Mouse (Mus musculus) heart, postnatal 25 days (tissue): ENCODE measurements around the gene Slc25a31. TPM values are rescaled to one million over a fixed set of nuclear protein-coding genes. Genes with fewer than 3 reads are reported as not detected.

Experiments
- DNase-seq: peaks from one replicate; pipeline ENCODE4 v3.0.0; 2022; ENCODE audit warnings: low spot score
- intact Hi-C: fragments of 180-260 bp; cut with DNase I; formaldehyde crosslinking; loops from one replicate; pipeline ENCODE4 v1.15.1; 2025
- total RNA-seq, 2 experiments: library from RNA; stranded (reverse); gene quantifications; 2 replicates each; pipeline ENCODE4 v1.2.3; 2021

Slc25a31 gene
- total RNA-seq, 2 experiments from 2014 or later: 0.11 TPM; not detected in 1

DNA sequence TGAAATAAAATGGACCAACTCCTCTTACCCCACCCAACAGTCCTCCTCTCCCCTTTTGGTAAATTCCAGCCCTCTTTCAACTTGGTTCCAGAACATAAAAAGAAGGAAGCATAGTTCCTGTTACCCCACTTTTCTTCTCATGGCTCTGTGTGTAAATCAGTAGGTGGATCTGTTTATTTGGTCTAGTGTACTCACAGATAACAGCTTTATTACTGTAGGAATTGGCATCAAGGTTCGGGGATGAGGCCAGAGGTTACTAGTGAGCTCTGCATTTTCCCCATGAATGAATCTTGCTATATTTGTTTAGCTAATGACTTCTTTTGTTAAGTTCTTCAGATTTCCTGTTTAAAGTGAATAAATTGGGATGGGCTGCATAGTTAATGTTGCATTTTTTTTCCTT is 7.4 kb downstream of the Slc25a31 start:
- no peak for DNase-seq
- intact Hi-C loops: no loop called here

- intact Hi-C loops: no loop called here
Measured at GRCm38 (mm10) chr3:40719022-40719421, 10.4 kb downstream of the Slc25a31 start.

DNA sequence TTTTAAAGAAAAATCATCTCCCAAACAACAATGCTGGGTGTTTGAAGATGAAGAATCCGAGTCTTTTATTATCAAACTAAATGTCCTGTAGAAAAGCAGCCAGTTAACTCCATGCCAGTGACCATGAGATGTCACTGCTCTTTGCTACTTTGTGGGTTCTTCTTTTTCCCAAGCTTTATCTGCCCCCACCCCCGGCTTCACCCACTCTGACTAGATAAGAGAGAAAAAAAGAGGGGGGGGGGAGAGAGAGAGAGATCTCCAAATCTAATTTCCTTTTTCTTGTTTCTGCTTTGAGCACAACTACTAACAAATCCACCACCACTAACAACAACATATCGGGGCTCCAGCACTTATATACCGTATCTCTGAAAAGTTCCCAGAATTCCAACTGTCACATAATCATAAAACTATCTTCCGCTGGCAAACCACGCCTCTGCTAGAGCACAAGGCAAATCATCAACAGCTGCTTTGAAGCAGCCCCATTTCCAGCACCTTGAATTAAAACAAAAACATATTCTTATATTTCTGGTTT is 29.8 kb downstream of the Slc25a31 start:
- DNase-seq: no peak
- intact Hi-C loops: no loop called here

More at GRCm38 (mm10) chr3:40719022-40719421, 10.4 kb downstream of the Slc25a31 start:
- DNase-seq: no peak

GRCm38 (mm10) chr3:40744024-40744835 is 35.6 kb downstream of the Slc25a31 start, which contains the start of gene Hspa4l:
TSS of gene Hspa4l (plus strand) at chr3:40744495.
- DNase-seq: no peak
- intact Hi-C loops: loop anchor here (10.0 kb wide), 2 partner anchors 341 to 1859 kb away; partner anchors contain the start of genes Fat4 and Pgrmc2

GRCm38 (mm10) chr3:40744836-40745660 is 36.4 kb downstream of the Slc25a31 start:
- DNase-seq: peak; percentile 85
- intact Hi-C loops: loop anchor here (5.0 to 10.0 kb wide), 5 partner anchors 52 to 1860 kb away; partner anchors contain the start of genes Fat4 and Pgrmc2

DNA sequence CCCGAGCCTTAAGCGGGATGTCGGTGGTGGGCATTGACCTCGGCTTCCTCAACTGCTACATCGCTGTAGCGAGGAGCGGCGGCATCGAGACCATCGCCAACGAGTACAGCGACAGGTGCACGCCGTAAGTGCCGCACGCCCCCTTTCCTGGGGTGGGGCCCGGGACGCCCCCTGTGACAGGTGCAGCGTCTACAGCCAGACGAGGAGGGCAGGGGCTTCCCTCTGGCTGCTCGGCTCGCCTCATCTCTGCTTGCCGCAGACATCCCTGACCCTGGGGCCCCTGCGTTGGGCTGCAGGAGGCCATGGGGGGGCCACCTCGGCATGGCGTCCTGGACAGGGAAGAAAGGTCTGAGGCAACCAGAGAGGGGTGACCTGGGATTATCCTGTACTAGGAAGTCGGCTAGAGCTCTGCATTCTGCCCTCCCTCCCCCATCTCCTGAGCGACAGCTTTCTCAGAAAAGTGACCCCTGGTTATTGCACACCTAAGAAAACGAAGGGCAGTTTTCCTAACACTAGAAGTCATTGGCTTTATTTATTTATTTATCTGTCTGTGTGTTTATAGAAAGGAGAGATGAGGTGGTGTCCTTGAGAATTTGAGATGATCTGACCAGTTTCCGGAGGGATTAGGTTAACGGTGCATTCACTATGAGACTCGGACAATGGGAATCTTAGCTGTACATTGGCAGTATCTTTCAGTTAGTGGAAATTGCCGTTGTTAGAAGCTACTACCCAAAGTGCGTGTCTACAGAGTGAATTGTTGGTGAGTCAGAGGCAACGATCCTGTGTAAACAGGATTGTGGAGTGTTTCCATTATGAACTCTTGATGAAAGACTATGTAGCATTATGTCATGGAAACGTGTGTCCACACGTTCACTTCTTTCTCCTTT is 37.2 kb downstream of the Slc25a31 start:
- intact Hi-C loops: loop anchor here (5.0 to 10.0 kb wide), 5 partner anchors 51 to 1861 kb away; partner anchors contain the start of genes Fat4 and Pgrmc2

GRCm38 (mm10) chr3:40760746-40761145 is 52.1 kb downstream of the Slc25a31 start:
- no peak for DNase-seq
- intact Hi-C loops: no loop called here

More for the DNA sequence above, 37.2 kb downstream of the Slc25a31 start:
- DNase-seq: no peak

DNA sequence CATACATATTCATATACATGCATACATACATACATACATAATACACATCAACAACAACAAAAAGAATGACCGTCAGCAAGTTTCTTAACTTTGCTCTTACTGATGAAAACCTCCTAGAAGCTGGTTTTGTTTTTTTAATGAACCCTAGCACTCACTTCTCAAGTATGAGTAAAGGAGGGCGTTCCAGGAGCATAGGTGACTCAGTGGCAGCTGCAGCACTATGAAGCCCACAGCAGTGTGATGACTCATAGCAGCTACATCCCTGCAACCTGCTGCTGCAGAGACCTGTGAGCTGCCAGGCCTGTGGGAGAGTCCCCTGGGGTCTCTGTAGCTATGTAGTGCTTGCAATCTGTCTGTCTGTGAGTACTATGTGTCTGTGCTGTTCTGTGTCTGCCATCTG is 52.7 kb downstream of the Slc25a31 start:
- no peak for DNase-seq
- intact Hi-C loops: no loop called here

Other genes with a start within 250 kb of the Slc25a31 start
- 10 to 100 TPM; 12.7 to 18.2 TPM for gene Intu, start 177.6 kb upstream of the Slc25a31 start, total RNA-seq
- gene Hspa4l, start 35.6 kb downstream of the Slc25a31 start, total RNA-seq: 10 to 100 TPM; 45.8 to 60.2 TPM
- gene Plk4, start 91.2 kb downstream of the Slc25a31 start, total RNA-seq: 1 to 10 TPM; 1.7 to 2.8 TPM
- gene Mfsd8, start 138.0 kb downstream of the Slc25a31 start, total RNA-seq: 10 to 100 TPM; 13.5 to 16.0 TPM
- 10 to 100 TPM; 93.0 to 98.8 TPM for gene Abhd18, start 138.1 kb downstream of the Slc25a31 start, total RNA-seq
- not detected for gene 1700034I23Rik, start 193.7 kb downstream of the Slc25a31 start, total RNA-seq
- gene Larp1b, start 241.0 kb downstream of the Slc25a31 start, total RNA-seq: 10 to 100 TPM; 70.7 to 75.7 TPM